Mouse (Mus musculus) hindbrain, embryonic 10.5 days (tissue): ENCODE measurements at regions not wholly inside any gene's neighbourhood (a gene's known extent, or its start where the extent isn't known, plus 50 kb on each side); places are given as distances from the start of the nearest gene placed in this dataset.

ENCODE experiments used
- DNase-seq: peaks from one replicate; pipeline ENCODE4 v3.0.0-alpha.2; 2017; ENCODE audit warnings: low spot score
- H3K27ac ChIP-seq: fragments of 300-500 bp; sonication (generic); 2 replicates; pipeline ENCODE4 v1.5.1; 2016; ENCODE audit warnings: mild to moderate bottlenecking, moderate library complexity
- H3K27me3 ChIP-seq: fragments of 300-500 bp; sonication (generic); 2 replicates; pipeline ENCODE4 v1.6.1; 2016; ENCODE audit warnings: mild to moderate bottlenecking; ENCODE audit not compliant: poor library complexity, insufficient read depth, severe bottlenecking
- H3K36me3 ChIP-seq: fragments of 300-500 bp; sonication (generic); 2 replicates; pipeline ENCODE4 v1.6.1; 2016; ENCODE audit warnings: mild to moderate bottlenecking, moderate library complexity
- H3K4me1 ChIP-seq: fragments of 300-500 bp; sonication (generic); replicated peaks from 2 replicates; pipeline ENCODE4 v1.6.1; 2016; ENCODE audit warnings: mild to moderate bottlenecking
- H3K4me3 ChIP-seq: fragments of 300-500 bp; sonication (generic); 2 replicates; pipeline ENCODE4 v1.5.1; 2016; ENCODE audit warnings: mild to moderate bottlenecking, moderate library complexity
- H3K9me3 ChIP-seq: fragments of 300-500 bp; sonication (generic); 2 replicates; pipeline ENCODE4 v1.6.1; 2016; ENCODE audit warnings: mild to moderate bottlenecking, moderate library complexity
- WGBS: fragments of 180-500 bp; shearing (Covaris S2); methylation state at CpG from one replicate; pipeline ENCODE4 v1.1.7; 2016; 5-methylcytosine and 5-hydroxymethylcytosine counted together

DNA sequence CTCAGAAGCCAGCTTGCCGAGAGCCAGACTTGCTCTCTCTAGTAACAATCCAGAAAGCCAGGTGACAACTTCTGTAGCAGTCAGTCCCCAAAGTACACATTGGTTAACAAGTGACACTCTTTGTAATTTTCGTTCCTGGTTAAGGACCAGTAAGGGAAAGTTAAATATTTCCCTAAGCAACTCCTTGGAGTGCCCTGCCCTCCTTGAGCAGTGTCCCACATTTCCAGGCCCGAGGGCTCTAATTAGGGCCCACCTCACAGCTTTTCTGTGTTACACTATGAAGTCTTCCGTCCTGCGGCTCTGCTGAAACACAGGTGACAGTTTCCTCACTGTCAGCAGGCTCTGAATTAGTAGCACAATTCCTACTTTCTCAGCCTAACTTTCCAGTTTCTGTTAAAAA, 194.9 kb downstream of the Fam169b start:
- DNase-seq, result no peak
- H3K27me3 ChIP-seq, result 0 out of 2 replicates have a peak, but pooled peaks cover 5% of the 10 kb centered on the region
- no peak overlapping the region for H3K27ac ChIP-seq
- H3K36me3 ChIP-seq, result no peaks in the 10 kb centered on the region
- no peak overlapping the region for H3K4me3 ChIP-seq
- peaks cover 21% of the 10 kb centered on the region for H3K4me1 ChIP-seq
- 88% methylated on average over 5 of the region's 5 CpGs for WGBS
- H3K9me3 ChIP-seq, result no peaks in the 10 kb centered on the region

DNA sequence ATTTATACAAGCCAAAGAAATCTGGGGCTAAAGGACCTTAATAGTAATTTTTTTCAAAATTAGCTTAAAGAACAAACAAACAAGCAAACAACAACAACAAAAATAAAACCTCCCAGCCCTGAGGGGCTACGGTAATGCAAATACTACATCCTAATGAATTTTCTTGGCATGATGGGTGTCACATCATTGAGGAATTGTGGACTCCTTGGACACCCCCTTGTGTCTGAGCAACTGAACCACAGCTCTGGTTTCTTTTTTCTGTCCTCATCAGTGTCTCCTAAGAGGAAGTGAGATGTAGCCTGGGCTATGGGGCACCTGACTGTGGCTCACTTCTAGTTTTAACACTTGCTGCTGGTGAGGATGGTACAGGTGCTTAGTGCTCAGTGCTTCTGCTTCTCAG, 184.2 kb downstream of the Fam169b start:
- Histone ChIP-seq H3K27ac (no peak overlapping the region), H3K4me1 (peaks cover 4% of the 10 kb centered on the region; the same call in 1 of the 2 replicates), H3K4me3 (no peak overlapping the region), H3K27me3 (no peaks in the 10 kb centered on the region), H3K9me3 (no peaks in the 10 kb centered on the region), H3K36me3 (no peaks in the 10 kb centered on the region)
- no peak for DNase-seq
- WGBS, result 98% methylated on average over 1 of the region's 1 CpGs

DNA sequence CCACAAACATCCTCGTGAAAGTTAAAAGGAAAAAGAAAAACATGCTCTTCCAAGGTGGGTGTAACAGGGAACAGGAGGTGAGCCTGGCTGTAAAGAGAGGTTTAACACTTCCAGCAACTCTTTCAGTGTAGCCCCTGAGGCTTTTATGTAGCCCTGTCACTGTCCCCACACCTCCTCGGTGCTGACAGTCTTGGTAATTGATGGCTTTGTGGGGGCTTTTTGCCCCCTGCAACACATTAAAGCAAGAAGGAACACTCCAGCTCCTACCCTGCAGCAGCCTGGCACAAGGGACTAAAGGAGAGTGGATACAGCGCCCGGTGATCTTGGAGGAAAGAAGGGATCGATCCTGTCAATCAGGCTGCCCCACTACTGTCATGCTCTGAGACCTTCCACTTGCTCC, 181.8 kb downstream of the Fam169b start:
- Histone ChIP-seq H3K9me3 (no peaks in the 10 kb centered on the region), H3K4me3 (no peak overlapping the region), H3K4me1 (peaks cover 4% of the 10 kb centered on the region; the same call in 1 of the 2 replicates), H3K27ac (no peak overlapping the region), H3K27me3 (no peaks in the 10 kb centered on the region), H3K36me3 (no peaks in the 10 kb centered on the region)
- 50% methylated on average over 5 of the region's 5 CpGs for WGBS
- DNase-seq, result no peak

DNA sequence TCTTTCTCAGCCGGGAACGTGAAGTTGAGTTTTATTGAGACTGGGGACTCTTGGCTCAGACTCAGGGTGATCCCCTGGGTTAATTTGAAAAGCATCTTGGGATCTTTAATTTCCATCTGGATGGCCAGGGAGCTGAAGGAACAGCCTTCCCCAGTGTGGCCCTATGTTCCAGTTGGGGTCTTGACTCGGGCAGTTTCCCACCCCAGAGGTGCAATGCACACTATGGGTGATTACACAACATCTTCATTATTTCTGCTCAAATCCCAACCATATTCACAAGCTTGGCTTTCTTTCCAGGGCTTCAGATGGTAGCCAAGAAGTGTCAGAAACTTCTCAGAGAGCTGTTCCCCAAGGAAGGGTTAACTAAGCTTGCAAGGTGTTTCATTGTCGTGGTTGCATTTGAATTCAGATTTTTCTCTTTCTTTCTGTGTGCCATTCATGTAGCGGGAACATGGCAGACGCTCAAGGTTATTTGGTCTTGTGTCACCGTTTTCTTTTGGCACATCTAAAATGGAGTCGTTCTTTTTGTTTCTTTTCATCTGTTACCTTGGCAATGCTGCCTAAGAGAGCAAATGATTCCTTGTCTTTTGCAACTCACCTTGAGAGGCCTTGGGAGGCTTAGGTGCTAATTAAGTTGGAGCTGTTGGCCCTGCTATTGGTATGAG, 179.5 kb downstream of the Fam169b start:
- H3K9me3 ChIP-seq, result no peaks in the 10 kb centered on the region
- H3K4me1 ChIP-seq, result peaks cover 4% of the 10 kb centered on the region; the same call in 1 of the 2 replicates
- H3K27me3 ChIP-seq, result no peaks in the 10 kb centered on the region
- WGBS, result 87% methylated on average over 8 of the region's 8 CpGs
- DNase-seq, result no peak
- H3K27ac ChIP-seq, result no peak overlapping the region
- H3K4me3 ChIP-seq, result no peak overlapping the region
- H3K36me3 ChIP-seq, result no peaks in the 10 kb centered on the region

DNA sequence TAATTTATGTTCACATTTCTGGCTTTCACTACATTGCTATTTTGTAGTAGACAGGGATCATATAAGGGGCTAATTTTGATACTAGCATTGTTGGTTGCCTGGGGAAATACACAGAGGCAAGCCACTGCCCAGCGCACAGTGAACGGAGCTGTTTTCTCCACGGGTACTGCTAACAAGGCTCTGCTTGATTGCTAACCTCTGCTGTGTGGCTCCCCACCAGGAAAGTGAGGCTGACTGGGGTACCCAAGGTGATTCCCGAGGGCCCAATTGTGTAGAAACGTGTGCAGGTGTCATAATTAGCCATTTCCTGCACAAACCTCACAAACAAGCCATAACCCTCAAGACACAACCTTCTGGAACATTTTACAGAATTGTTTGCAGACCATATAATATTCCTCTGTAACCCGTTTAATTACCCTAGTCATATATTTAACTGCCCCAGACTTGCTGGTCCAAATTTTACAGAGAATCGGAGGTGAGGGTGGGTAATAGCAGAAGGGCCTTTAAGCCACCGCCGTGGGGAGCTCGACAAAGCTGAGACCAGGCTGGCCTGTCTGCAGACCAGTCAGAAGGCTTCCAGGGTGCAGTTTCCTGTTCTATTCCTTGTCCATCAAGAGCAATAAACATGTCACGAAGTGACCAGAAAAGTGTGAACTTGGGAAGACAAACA, 170.9 kb downstream of the Fam169b start:
- Histone ChIP-seq H3K4me3 (no peak overlapping the region), H3K9me3 (no peaks in the 10 kb centered on the region), H3K4me1 (peaks cover 14% of the 10 kb centered on the region), H3K27ac (no peak overlapping the region), H3K36me3 (no peaks in the 10 kb centered on the region), H3K27me3 (peaks cover 17% of the 10 kb centered on the region)
- no peak for DNase-seq
- whole genome bisulfite sequencing, result 79% methylated on average over 11 of the region's 11 CpGs

DNA sequence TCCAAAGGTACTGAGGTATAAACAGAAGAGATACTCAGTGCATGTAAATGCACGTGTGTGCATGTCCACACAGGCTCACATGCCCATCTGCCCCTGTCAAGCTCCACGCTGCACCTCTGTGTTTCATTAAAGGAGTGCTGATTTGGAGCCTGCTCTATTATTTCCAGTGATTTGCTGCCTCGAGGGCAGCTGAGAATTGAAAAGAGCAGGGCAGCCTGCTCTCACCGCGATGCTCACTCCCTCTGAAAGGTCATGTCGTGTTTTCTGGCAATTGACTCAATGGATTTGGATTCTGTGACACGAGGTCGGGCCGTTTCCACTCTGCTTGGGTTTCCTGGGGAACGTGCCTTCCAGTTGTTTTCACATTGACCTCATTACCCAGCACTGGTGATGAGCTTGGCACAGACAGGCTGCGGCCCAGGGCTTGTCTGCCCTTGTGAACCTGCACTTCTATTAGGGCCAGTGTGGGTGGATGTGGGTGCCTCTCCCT, 167.1 kb downstream of the Fam169b start:
- Histone ChIP-seq H3K36me3 (no peaks in the 10 kb centered on the region), H3K27ac (0 out of 2 replicates have a peak overlapping the region, but pooled peaks have one; percentile 12), H3K27me3 (peaks cover 45% of the 10 kb centered on the region), H3K9me3 (no peaks in the 10 kb centered on the region), H3K4me1 (peaks cover 14% of the 10 kb centered on the region), H3K4me3 (no peak overlapping the region)
- DNase-seq, result peak; percentile 44
- WGBS, result 29% methylated on average over 11 of the region's 11 CpGs

DNA sequence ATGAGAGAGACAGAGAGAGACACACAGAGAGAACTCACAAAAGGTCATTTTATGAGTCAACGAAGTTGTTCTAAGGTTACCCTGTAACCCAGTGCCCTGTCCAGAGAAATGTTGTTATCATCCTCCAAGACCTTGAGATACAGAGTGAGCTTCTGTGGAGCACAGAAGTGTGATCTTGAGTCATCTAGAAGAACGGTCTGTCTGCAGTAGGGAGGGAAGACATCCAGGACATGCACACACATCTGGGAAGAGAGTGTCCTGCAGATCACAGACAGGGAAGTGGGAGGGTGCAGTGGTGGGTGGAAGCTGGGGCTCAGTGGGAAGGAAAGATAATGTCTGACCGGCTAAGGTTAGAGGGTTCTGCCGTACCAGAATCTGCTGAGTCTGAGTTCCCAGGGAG, 155.3 kb downstream of the Fam169b start:
- no peaks in the 10 kb centered on the region for H3K27me3 ChIP-seq

DNA sequence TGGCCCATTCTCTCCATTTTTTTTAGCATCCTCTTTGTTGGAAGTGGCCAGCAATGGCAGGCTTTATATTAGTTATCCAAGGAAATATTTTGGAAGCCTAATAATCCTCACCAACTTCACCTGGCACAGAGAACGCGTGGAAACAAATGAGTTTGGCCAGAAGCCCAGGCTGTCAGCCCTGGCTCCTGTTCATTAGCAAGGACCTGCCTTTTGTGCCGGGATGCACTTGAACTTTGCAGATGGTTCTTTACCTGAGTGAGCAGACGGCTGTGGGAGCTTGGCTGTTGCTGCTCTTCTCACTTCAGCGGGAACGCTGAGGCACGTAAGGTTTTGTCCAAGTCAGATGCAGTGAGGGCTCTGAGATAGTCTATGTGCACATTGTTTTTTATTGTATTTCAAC, 142.3 kb downstream of the Fam169b start:
- Histone ChIP-seq H3K4me3 (no peak overlapping the region), H3K36me3 (no peaks in the 10 kb centered on the region), H3K27ac (no peak overlapping the region), H3K27me3 (no peaks in the 10 kb centered on the region), H3K9me3 (no peaks in the 10 kb centered on the region), H3K4me1 (no peaks in the 10 kb centered on the region)
- DNase-seq, result no peak
- 90% methylated on average over 7 of the region's 7 CpGs for WGBS

More for the DNA sequence above, 155.3 kb downstream of the Fam169b start:
- H3K36me3 ChIP-seq, result no peaks in the 10 kb centered on the region
- no peak overlapping the region for H3K27ac ChIP-seq
- H3K4me3 ChIP-seq, result no peak overlapping the region
- H3K9me3 ChIP-seq, result no peaks in the 10 kb centered on the region
- no peak for DNase-seq
- 76% methylated on average over 4 of the region's 4 CpGs for WGBS
- H3K4me1 ChIP-seq, result no peaks in the 10 kb centered on the region

DNA sequence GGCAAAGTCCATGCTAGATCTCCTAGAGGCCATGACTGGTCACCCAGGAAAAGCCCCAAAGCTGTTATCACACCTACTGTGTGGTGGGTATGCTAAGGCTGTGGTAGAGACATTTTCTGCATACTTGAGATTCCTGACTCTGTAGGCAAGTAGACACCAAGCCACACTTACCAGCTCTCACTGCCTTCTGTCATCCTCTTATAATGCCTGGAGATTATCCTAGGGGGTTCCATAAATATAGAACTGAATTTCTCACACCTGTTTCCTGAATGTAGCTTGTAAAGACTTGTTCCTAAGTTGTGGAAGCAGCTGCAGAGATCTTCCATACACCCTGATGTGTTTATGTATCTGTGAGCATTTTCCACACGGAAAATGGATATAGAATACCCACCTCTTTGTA, 139.1 kb downstream of the Fam169b start:
- H3K9me3 ChIP-seq, result no peaks in the 10 kb centered on the region
- no peak overlapping the region for H3K27ac ChIP-seq
- DNase-seq, result no peak
- H3K4me1 ChIP-seq, result no peaks in the 10 kb centered on the region
- 74% methylated on average over 1 of the region's 1 CpGs for WGBS
- no peaks in the 10 kb centered on the region for H3K36me3 ChIP-seq
- no peaks in the 10 kb centered on the region for H3K27me3 ChIP-seq
- H3K4me3 ChIP-seq, result no peak overlapping the region
